Mouse (Mus musculus) right cerebral cortex, postnatal 4 days (tissue): Measurements from ENCODE around the gene Pate1.

ENCODE experiments used
- DNase-seq: peaks from one replicate; pipeline ENCODE4 v3.0.0-alpha.2; 2022

Gene Pate1

GRCm38 (mm10) chr9:35687013-35687412 is at the start of gene Pate1:
Pate1 (minus strand) TSS chr9:35687390.
- DNase-seq = no peak

GRCm38 (mm10) chr9:35707265-35707664 is 20.1 kb upstream of the Pate1 start:
- DNase-seq = no peak

GRCm38 (mm10) chr9:35691924-35692323 is 4.7 kb upstream of the Pate1 start:
- no peak for DNase-seq

GRCm38 (mm10) chr9:35673557-35673956 is 13.6 kb downstream of the Pate1 start:
- DNase-seq = no peak

- DNase-seq = no peak
These were observed 39.1 kb downstream of the Pate1 start, which contains the start of gene Pate3 for GRCm38 (mm10) chr9:35648102-35648501. Pate3 (minus strand) TSS chr9:35648202.
